Mouse (Mus musculus) limb, embryonic 11.5 days (tissue): ENCODE data around the gene Bglap2. TPM values are rescaled to one million over a fixed set of nuclear protein-coding genes. Genes with fewer than 3 reads are reported as not detected.
A peak's percentile ranks its signal among the peaks of the same experiment; 100 is the strongest.
"Not testable (repeated sequence)": the region's sequence is repeated elsewhere in the genome, so short reads cannot be mapped to it uniquely, and the experiment has no call there.

Source experiments
- ATAC-seq: fragments of 200-750 bp; cut with Nextera tagmentation; 2 replicates; pipeline ENCODE4 v1.8.0; 2017; ENCODE audit warnings: low read depth; ENCODE audit not compliant: insufficient number of reproducible peaks, low FRiP score, low TSS enrichment
- DNase-seq: peaks from one replicate; pipeline ENCODE4 v3.0.0-alpha.2; 2015; ENCODE audit warnings: low spot score
- H3K27ac ChIP-seq: fragments of 300-500 bp; sonication (generic); replicated peaks from 2 replicates; pipeline ENCODE4 v1.5.1; 2014; ENCODE audit warnings: low read depth, mild to moderate bottlenecking, low read length
- H3K27me3 ChIP-seq: fragments of 300-500 bp; sonication (generic); 2 replicates; pipeline ENCODE4 v1.6.1; 2014; ENCODE audit warnings: mild to moderate bottlenecking, low read length, mixed read lengths; ENCODE audit not compliant: control insufficient read depth, insufficient read depth
- H3K36me3 ChIP-seq: fragments of 300-500 bp; sonication (generic); 2 replicates; pipeline ENCODE4 v1.6.1; 2014; ENCODE audit warnings: mild to moderate bottlenecking, low read length, moderate library complexity, mixed read lengths; ENCODE audit not compliant: control insufficient read depth, insufficient read depth
- H3K4me1 ChIP-seq: fragments of 300-500 bp; sonication (generic); 2 replicates; pipeline ENCODE4 v1.6.1; 2014; ENCODE audit warnings: low read length, mixed read lengths; ENCODE audit not compliant: control insufficient read depth, insufficient read depth
- H3K4me2 ChIP-seq: fragments of 300-500 bp; sonication (generic); 2 replicates; pipeline ENCODE4 v1.6.1; 2014; ENCODE audit warnings: low read depth, mild to moderate bottlenecking, moderate library complexity; ENCODE audit not compliant: severe bottlenecking
- H3K4me3 ChIP-seq: fragments of 300-500 bp; sonication (generic); 2 replicates; pipeline ENCODE4 v1.5.1; 2014; ENCODE audit warnings: low read depth, low read length
- H3K9ac ChIP-seq: fragments of 300-500 bp; sonication (generic); 2 replicates; pipeline ENCODE4 v1.6.1; 2014; ENCODE audit warnings: mild to moderate bottlenecking, low read length
- H3K9me3 ChIP-seq: fragments of 300-500 bp; sonication (generic); 2 replicates; pipeline ENCODE4 v1.6.1; 2016; ENCODE audit warnings: low read length; ENCODE audit not compliant: control insufficient read depth
- WGBS: fragments of 180-500 bp; shearing (Covaris S2); extraction: QIAGEN DNeasy Blood & Tissue Kit; methylation state at CpG from one replicate; pipeline ENCODE4 v1.1.7; 2014; 5-methylcytosine and 5-hydroxymethylcytosine counted together
- polyA plus RNA-seq: library from polyadenylated mRNA; unstranded; fragments of >200 nt; fragmentation: Nextera tagmentation; extraction: Ambion mirVana; gene quantifications from 2 replicates; pipeline ENCODE4 v1.2.1, GENCODE M21; 2014

The Bglap2 gene
- polyA plus RNA-seq, 1 experiment from 2014 or later, result not detected

GRCm38 (mm10) chr3:88376644-88377043 lies 1.9 kb downstream of the Bglap2 start:
- H3K9ac ChIP-seq, H3K4me3 ChIP-seq, H3K27me3 ChIP-seq, ATAC-seq, H3K27ac ChIP-seq, H3K36me3 ChIP-seq, H3K4me1 ChIP-seq, H3K9me3 ChIP-seq: not testable (repeated sequence)
- DNase-seq, result peak; percentile 32
- H3K4me2 ChIP-seq, result peak overlapping the region; percentile 36; the same call in 1 of the 2 replicates
- 14% methylated on average over 5 of the region's 7 CpGs for WGBS

GRCm38 (mm10) chr3:88375750-88376626 lies 2.5 kb downstream of the Bglap2 start:
- not testable (repeated sequence) for H3K27ac ChIP-seq, H3K4me1 ChIP-seq, H3K36me3 ChIP-seq, H3K9me3 ChIP-seq, H3K4me3 ChIP-seq, H3K27me3 ChIP-seq
- WGBS, result 10% methylated on average over 16 of the region's 19 CpGs
- peak overlapping the region; percentile 30; the same call in 1 of the 2 replicates for H3K9ac ChIP-seq
- ATAC-seq (peak; percentile 91), DNase-seq (peak; percentile 71)
- H3K4me2 ChIP-seq, result peak overlapping the region; percentile 36; the same call in 1 of the 2 replicates

- ATAC-seq, H3K4me1 ChIP-seq, H3K27ac ChIP-seq, DNase-seq, H3K4me3 ChIP-seq, H3K36me3 ChIP-seq, H3K4me2 ChIP-seq, H3K9me3 ChIP-seq, H3K9ac ChIP-seq, H3K27me3 ChIP-seq: not testable (repeated sequence)
- 93% methylated on average over 9 of the region's 9 CpGs for WGBS
Observed at GRCm38 (mm10) chr3:88372643-88373042, 5.9 kb downstream of the Bglap2 start, which contains the start of gene Bglap3. Gene Bglap3 (minus strand): TSS chr3:88372743.

- not testable (repeated sequence) for H3K9ac ChIP-seq, ATAC-seq, H3K4me3 ChIP-seq, H3K4me2 ChIP-seq, H3K36me3 ChIP-seq, H3K4me1 ChIP-seq, DNase-seq, H3K9me3 ChIP-seq, H3K27ac ChIP-seq
- H3K27me3 ChIP-seq, result peaks cover 16% of the 10 kb centered on the region
- 87% methylated on average over 7 of the region's 7 CpGs for WGBS
Observed at GRCm38 (mm10) chr3:88368511-88368910, 10.0 kb downstream of the Bglap2 start.

GRCm38 (mm10) chr3:88367517-88367916 lies 11.0 kb downstream of the Bglap2 start:
- H3K36me3 ChIP-seq, H3K4me2 ChIP-seq, H3K9me3 ChIP-seq, H3K4me3 ChIP-seq, H3K27ac ChIP-seq, ATAC-seq, H3K9ac ChIP-seq, DNase-seq, H3K4me1 ChIP-seq: not testable (repeated sequence)
- WGBS, result 55% methylated on average over 3 of the region's 7 CpGs
- H3K27me3 ChIP-seq, result peaks cover 16% of the 10 kb centered on the region

GRCm38 (mm10) chr3:88366830-88367428 lies 11.6 kb downstream of the Bglap2 start:
- not testable (repeated sequence) for H3K9me3 ChIP-seq, H3K4me3 ChIP-seq, H3K36me3 ChIP-seq, H3K27ac ChIP-seq, H3K4me1 ChIP-seq, H3K9ac ChIP-seq
- 4% methylated on average over 14 of the region's 22 CpGs for WGBS
- peak; percentile 62; the same call in 1 of the 2 replicates for ATAC-seq
- Histone ChIP-seq H3K4me2 (0 out of 2 replicates have a peak overlapping the region, but pooled peaks have one; percentile 10), H3K27me3 (peaks cover 16% of the 10 kb centered on the region)
- peak; percentile 45 for DNase-seq

- H3K4me1 ChIP-seq, result peaks cover 5% of the 10 kb centered on the region; the same call in 1 of the 2 replicates
- H3K36me3 ChIP-seq, result peaks cover 5% of the 10 kb centered on the region
- H3K4me2 ChIP-seq, result no peak overlapping the region
- ATAC-seq (no peak), DNase-seq (peak; percentile 29)
- H3K4me3 ChIP-seq, result no peak overlapping the region
- H3K27me3 ChIP-seq, result peaks cover 16% of the 10 kb centered on the region
- no peak overlapping the region for H3K27ac ChIP-seq
- 30% methylated on average over 34 of the region's 34 CpGs for WGBS
- H3K9ac ChIP-seq, result no peak overlapping the region
- H3K9me3 ChIP-seq, result no peaks in the 10 kb centered on the region
Observed at GRCm38 (mm10) chr3:88365705-88366361, 12.7 kb downstream of the Bglap2 start.

GRCm38 (mm10) chr3:88364337-88364736 lies 14.2 kb downstream of the Bglap2 start, which contains the start of gene Paqr6:
Gene Paqr6 (plus strand): TSS chr3:88364584.
- DNase-seq (peak; percentile 72), ATAC-seq (no peak)
- Histone ChIP-seq H3K4me2 (peak within 1 kb of the TSS; percentile 15; the same call in 1 of the 2 replicates), H3K36me3 (peaks cover 15% of the 10 kb centered on the region), H3K27ac (0 out of 2 replicates have a peak within 1 kb of the TSS, but pooled peaks have one; percentile 12), H3K4me1 (peaks cover 5% of the 10 kb centered on the region; the same call in 1 of the 2 replicates), H3K4me3 (0 out of 2 replicates have a peak within 1 kb of the TSS, but pooled peaks have one; percentile 3), H3K9ac (no peak within 1 kb of the TSS), H3K27me3 (peaks cover 16% of the 10 kb centered on the region), H3K9me3 (no peaks in the 10 kb centered on the region)
- 1% methylated on average over 16 of the region's 16 CpGs for WGBS
